Mouse (Mus musculus): ENCODE results near the gene Ptprg.

The Ptprg gene

GRCm38 (mm10) chr14:11620314-11620713 is 67.0 kb downstream of the Ptprg start:
- DNase-seq: no peak

- no peak for DNase-seq
These were observed 67.7 kb downstream of the Ptprg start for GRCm38 (mm10) chr14:11620962-11621568.

GRCm38 (mm10) chr14:11623576-11623975 is 70.2 kb downstream of the Ptprg start:
- DNase-seq: no peak

- no peak for DNase-seq
These were observed 77.4 kb downstream of the Ptprg start for GRCm38 (mm10) chr14:11630736-11631135.

- no peak for DNase-seq
These were observed 78.2 kb downstream of the Ptprg start for GRCm38 (mm10) chr14:11631505-11631904.

- DNase-seq: no peak
These were observed 84.3 kb downstream of the Ptprg start for GRCm38 (mm10) chr14:11637673-11638072.

- no peak for DNase-seq
These were observed 86.0 kb downstream of the Ptprg start for GRCm38 (mm10) chr14:11639366-11639765.

GRCm38 (mm10) chr14:11640372-11640771 is 87.0 kb downstream of the Ptprg start:
- no peak for DNase-seq

- no peak for DNase-seq
These were observed 87.7 kb downstream of the Ptprg start for GRCm38 (mm10) chr14:11640996-11641395.

GRCm38 (mm10) chr14:11642977-11643376 is 89.6 kb downstream of the Ptprg start:
- no peak for DNase-seq

- no peak for DNase-seq
These were observed 104.0 kb downstream of the Ptprg start for GRCm38 (mm10) chr14:11657374-11657773.

GRCm38 (mm10) chr14:11663661-11664215 is 110.4 kb downstream of the Ptprg start:
- DNase-seq: no peak

- no peak for DNase-seq
These were observed 111.0 kb downstream of the Ptprg start for GRCm38 (mm10) chr14:11664302-11664701.

GRCm38 (mm10) chr14:11665046-11665445 is 111.7 kb downstream of the Ptprg start:
- DNase-seq: no peak

GRCm38 (mm10) chr14:11667762-11668161 is 114.4 kb downstream of the Ptprg start:
- no peak for DNase-seq

GRCm38 (mm10) chr14:11670847-11671246 is 117.5 kb downstream of the Ptprg start:
- DNase-seq: no peak

- no peak for DNase-seq
These were observed 119.7 kb downstream of the Ptprg start for GRCm38 (mm10) chr14:11672981-11673547.

- no peak for DNase-seq
These were observed 124.9 kb downstream of the Ptprg start for GRCm38 (mm10) chr14:11678201-11678600.

GRCm38 (mm10) chr14:11679741-11680140 is 126.4 kb downstream of the Ptprg start:
- no peak for DNase-seq

- DNase-seq: no peak
These were observed 127.3 kb downstream of the Ptprg start for GRCm38 (mm10) chr14:11680621-11681020.

- no peak for DNase-seq
These were observed 129.1 kb downstream of the Ptprg start for GRCm38 (mm10) chr14:11682441-11682840.

GRCm38 (mm10) chr14:11683386-11684081 is 130.2 kb downstream of the Ptprg start:
- no peak for DNase-seq

- DNase-seq: no peak
These were observed 130.8 kb downstream of the Ptprg start for GRCm38 (mm10) chr14:11684104-11684503.

- no peak for DNase-seq
These were observed 134.2 kb downstream of the Ptprg start for GRCm38 (mm10) chr14:11687541-11687940.
